Mouse (Mus musculus) cerebellum, postnatal 4 days (tissue): ENCODE measurements around the gene P4ha2.

Experiments used
- DNase-seq, 2 experiments: peaks; one replicate each; pipeline ENCODE4 v3.0.0; 2022; ENCODE audit warnings: low spot score in 2 of 2, mixed read lengths in 1 of 2

Gene P4ha2

DNA sequence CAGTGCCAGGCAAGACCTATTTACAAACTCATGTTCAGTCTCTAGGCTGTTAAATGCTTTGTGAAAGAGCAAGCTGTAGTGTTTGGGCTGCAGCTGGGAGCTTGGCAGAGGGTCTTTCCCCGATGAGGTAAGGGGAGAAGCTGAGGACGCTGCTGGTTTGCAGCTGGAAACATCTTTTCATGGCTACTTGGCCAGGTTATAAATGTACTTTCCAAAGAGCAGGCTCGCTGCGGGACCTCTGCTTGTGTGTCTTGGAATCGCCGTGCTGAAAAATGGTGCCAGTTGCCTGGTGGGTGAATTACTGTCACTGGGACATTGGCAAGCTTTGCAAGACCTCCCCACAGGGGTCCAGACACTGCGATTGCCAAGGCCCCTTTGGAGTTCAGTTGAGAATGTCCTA, 7.3 kb downstream of the P4ha2 start:
- peak in 1 of 2 experiments; percentile 62 for DNase-seq

GRCm38 (mm10) chr11:54108131-54108530, 8.2 kb downstream of the P4ha2 start:
- no peak for DNase-seq

GRCm38 (mm10) chr11:54108894-54109293, 9.0 kb downstream of the P4ha2 start:
- no peak for DNase-seq

- peak in 1 of 2 experiments; percentile 13 for DNase-seq
Measured at GRCm38 (mm10) chr11:54111291-54111690, 11.4 kb downstream of the P4ha2 start.

DNA sequence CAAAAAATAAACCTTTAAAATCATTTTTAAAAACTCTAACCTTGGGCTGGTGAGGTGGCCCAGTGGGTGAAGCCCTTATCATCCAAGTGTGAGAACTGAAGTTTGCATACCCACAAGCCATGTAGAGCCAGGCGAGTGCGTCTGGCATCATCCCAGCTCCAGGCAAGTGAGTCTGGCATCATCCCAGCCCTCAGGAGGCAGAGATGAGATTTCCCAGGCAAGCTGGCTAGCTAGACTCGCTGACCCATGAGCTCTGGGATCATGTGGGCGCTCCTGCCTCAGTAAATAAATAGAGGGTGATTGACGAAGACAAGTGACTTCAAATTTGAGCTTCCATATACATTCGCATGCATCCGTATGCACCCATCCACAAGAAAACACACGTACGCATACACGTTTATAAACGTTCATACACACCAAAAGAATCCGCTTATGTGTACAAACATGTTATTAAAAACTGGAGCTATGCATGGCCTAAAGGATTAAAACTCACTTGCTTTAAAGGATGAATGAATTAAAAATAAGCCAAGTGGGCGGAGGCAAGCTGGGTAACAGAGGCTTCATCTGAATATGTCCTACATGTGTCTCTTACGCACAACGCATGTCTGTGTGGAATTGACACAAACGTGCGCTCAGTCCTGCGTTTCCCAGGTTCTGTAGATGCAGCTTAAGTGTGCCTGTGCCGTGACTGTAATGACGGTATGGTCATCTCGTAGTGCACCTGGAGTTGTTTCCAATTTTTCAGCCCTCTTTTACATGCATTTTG, 12.3 kb downstream of the P4ha2 start:
- peak; percentile 38 to 78 for DNase-seq

DNA sequence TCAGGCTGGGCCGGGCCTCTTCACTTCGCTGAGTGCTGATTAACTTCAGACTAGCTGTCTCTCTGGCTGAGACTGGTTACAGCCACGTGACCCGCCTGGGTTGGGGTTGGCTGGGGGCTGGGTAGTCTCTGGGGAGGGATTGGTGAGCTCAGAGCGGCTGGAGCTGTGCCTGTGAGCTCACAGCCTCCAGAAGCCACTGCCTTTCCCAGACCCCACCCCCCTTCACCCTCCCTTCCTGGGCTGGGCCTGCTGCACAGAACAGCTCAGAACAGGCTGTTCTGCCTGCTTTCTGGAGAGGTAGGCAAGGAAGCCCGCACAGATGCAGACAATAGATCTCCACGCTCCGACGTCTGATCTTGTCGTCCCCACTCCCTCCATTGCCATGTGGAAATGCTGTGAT, 13.0 kb downstream of the P4ha2 start:
- peak; percentile 52 to 77 for DNase-seq

DNA sequence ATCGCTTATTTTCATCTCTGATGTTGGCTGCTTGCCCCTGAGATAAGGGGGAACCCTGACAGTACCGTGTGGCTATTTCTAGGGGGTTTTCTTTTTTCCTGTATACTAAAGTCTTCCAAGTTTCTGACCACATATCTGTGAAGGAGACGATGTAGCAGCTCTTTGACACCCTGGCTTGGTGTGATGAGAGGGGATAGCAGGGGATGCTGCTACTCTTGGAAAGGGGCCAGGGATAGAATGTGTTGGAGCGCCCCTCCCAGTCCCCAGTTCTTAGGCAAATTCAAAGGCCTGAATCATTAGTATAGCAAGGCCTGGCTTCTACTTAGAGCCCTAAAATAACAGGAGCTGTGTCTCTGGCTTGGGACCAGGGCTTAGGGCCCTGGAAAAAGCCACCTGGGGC, 13.5 kb downstream of the P4ha2 start:
- peak in 1 of 2 experiments; percentile 7 for DNase-seq

GRCm38 (mm10) chr11:54114746-54115145, 14.9 kb downstream of the P4ha2 start:
- DNase-seq: no peak

DNA sequence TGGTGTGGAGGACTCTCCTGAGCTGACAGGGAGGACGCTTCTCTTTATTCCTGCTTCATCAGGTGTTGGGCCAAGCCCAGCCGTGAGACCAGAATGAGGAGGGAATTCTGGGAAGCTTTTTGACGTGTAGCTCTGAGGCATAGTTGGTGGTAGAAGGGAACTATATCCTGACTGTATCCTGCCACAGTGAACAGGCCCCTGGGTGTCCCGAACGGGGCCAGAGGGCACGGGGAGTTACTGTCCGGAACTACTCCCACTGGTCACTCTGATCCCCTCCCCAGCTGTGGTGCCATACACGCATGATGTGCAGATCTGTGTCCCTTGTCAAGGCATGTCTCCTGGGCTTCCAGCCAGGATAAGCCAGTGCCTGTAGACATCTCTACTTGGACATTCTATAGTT, 15.4 kb downstream of the P4ha2 start:
- DNase-seq: peak in 1 of 2 experiments; percentile 16

- peak in 1 of 2 experiments; percentile 11 for DNase-seq
Measured at GRCm38 (mm10) chr11:54115911-54116310, 16.0 kb downstream of the P4ha2 start.

DNA sequence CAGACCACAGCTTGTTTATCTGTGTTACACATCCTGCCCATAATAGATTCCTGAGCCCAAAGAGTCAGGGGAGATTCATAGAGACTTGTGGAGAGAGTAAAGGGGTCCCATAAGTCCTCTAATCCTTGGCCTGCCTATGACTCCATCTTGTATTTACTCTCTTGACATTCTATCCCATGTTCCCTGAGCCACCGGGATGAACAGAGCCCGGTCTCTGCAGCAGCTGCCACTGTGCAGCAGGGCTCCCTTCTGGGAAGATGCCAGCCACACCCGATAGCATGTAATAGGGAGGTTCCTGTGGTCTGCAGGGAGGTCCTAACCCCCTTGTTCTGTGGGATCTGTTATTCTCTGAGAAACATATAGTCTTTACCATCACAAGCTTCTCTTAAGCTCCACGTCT, 16.5 kb downstream of the P4ha2 start:
- DNase-seq: no peak

GRCm38 (mm10) chr11:54117096-54117495, 17.2 kb downstream of the P4ha2 start:
- no peak for DNase-seq

DNA sequence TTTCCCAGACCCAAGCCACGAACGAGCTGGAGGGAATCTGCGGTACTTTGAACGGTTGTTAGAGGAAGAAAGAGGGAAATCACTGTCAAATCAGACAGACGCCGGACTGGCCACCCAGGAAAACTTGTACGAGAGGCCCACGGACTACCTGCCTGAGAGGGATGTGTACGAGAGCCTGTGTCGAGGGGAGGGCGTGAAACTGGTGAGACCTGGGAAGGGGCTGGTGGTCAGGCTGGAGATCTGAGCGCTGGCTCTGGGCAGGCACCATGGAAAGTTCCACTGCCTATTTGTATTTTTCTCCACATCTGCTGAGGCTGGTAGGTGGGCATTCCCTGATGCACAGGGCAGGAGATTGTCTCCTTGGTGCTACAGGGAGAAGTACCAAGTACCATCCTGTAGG, 19.2 kb downstream of the P4ha2 start:
- no peak for DNase-seq

DNA sequence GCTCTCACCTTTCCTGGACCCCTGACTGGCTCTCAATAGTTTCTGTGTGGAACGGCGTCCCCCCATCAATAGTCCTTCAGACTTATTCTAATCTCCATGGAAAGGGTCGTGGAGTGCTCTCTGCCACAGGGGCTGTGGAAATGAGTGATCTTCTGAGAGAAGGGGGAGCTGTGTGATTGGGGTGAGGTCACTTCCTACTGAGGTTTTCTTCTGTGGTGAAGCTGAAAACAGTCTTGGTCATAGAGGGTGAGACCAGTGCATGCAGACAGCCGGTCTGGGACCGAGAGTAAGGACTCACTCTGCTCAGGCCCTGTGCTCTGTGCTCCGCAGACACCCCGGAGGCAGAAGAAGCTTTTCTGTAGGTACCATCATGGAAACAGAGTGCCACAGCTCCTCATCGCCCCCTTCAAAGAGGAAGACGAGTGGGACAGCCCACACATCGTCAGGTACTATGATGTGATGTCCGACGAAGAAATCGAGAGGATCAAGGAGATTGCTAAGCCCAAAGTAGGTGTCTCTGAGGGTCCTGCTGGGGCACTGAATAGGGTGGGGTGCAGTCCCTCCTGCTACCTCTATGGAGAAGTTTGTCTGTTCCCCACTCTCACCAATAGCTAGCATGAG, 20.0 kb downstream of the P4ha2 start:
- no peak for DNase-seq

DNA sequence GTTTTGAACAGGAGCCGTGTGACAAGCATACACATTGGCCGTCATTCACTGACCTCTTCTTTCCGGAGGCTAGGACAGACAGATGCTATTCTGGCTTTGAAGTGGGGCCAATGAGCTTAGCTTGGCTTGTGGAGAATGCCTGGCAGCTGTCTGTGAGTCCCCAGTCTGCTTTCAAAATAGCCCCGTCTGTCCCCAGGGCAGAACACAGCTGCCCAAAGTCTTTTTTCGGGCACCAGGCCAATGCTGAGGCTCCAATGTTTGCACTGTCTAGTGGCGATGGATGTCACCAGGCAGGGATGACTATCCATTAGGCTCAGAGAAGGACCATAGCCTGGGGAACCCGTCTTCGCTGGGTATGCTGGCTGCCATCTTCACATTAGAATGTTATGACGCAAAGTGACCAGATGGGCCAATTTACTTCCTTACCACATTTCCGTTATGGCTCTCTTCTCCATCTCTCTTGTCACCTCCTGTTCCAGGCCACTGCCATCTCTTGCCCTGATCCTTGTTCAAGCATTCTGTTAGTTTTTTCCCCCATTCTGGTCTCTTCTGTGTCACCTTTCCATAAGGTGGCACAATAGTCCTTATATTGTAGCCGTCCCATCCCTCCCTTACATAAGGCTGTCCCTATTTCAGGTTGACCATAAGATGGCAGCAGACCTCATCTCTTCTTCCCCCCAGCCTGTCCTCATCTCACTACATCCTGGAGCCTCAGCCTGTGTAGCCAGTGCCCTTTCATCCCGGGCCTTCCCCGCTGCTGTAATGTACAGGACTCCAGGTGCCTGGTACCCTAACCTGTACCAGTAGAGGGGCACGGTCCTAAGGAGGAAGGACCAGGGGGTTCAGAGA, 22.7 kb downstream of the P4ha2 start:
- DNase-seq: peak in 1 of 2 experiments; percentile 70

GRCm38 (mm10) chr11:54125982-54126648, 26.2 kb downstream of the P4ha2 start:
- no peak for DNase-seq

DNA sequence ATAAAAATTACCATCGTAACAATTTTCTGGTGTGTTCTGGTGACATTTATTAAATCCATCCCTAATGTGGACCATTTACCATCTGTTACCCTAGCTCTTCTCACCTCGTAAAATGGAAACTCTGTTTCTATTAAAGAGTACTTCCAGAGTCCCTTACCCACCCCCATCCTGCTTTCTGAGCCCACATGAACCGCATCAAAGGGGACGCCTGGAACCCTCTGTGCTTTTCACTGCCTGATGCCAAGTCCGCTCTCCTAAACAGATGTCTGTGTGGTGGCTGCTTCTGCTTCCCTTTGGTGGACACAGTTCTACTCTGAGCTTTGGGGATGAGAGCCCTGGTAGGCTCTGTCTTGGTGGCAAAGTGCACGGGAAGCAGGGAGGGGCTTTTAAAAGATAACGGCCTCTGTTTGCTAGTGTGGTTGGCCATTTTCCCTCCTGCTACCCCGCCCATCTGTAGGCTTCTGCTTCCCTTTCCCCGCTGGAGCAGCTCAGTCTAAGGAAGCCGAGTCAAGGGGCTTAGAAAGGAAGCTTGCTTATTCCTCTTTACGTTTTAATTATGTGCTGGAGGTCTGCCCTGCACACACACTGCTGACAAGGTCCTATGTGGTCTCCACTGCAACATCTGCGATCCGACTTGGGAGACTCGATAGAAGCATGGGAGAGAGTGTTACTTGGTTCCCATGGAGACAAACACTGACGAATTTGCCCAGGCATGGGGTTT, 26.9 kb downstream of the P4ha2 start:
- DNase-seq: no peak

DNA sequence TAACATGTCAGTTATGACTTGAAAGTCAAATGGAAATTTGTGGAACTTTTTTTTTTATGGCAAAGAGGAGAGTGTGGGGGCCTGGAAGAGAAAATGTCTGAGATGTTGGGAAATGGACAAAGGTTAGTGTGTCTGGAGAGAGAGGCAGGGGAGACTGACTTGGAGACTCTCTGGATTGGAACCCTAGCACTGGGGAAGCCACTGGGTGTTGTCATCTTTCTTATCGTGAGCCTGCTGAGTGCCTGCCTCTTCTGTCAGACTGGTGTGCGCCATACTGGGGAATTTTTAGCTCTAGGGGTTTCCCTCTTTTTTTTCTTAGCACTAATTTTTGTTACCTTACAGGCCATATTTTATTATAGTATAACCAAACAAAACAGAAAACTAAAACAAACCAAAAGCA, 27.5 kb downstream of the P4ha2 start:
- no peak for DNase-seq

DNA sequence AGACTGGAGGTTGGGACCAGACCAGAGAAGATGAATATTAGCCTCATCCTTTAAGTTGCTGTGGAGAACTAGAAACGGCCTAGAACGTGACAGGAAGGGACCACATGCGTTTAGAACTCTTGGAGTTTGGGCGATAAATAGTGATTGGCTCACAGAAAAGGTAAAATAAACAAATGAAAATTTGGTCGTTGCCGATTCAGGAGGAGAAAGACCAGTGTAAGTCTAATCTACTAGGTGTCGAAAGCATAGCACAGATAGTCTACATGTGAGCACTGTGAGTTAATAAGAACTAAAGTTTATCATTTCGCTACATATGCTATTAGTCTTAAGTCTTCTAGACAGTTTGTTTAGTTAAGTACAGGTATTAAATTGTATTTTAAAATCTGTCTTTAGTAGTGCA, 30.1 kb downstream of the P4ha2 start:
- DNase-seq: no peak

- no peak for DNase-seq
Measured at GRCm38 (mm10) chr11:54130721-54131120, 30.8 kb downstream of the P4ha2 start.

DNA sequence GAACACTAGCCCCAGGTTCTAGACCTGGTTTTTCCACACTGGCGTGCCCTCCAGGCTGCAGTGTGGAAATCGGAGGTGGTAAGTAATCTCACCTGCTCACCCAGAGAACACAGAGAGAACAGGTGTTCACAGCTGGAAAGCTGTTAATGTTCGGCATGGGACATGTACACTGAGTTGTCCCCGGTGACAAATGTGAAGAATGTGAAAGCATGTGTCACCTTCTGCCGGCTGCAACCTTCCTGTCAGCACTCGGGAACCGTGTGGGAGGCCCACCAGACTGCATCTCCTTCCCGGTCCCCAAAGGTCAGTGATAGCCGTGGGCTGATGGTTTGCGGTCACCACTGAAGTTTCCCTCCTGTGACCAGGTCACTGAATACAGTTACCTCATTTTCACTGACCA, 32.4 kb downstream of the P4ha2 start:
- no peak for DNase-seq
